Mouse (Mus musculus): Measurements from ENCODE around the gene Aatk. TPM values are rescaled to one million over a fixed set of nuclear protein-coding genes. Genes with fewer than 3 reads are reported as not detected.

The Aatk gene
- polyA plus RNA-seq, 2 experiments = 0.13 to 0.45 TPM

DNA sequence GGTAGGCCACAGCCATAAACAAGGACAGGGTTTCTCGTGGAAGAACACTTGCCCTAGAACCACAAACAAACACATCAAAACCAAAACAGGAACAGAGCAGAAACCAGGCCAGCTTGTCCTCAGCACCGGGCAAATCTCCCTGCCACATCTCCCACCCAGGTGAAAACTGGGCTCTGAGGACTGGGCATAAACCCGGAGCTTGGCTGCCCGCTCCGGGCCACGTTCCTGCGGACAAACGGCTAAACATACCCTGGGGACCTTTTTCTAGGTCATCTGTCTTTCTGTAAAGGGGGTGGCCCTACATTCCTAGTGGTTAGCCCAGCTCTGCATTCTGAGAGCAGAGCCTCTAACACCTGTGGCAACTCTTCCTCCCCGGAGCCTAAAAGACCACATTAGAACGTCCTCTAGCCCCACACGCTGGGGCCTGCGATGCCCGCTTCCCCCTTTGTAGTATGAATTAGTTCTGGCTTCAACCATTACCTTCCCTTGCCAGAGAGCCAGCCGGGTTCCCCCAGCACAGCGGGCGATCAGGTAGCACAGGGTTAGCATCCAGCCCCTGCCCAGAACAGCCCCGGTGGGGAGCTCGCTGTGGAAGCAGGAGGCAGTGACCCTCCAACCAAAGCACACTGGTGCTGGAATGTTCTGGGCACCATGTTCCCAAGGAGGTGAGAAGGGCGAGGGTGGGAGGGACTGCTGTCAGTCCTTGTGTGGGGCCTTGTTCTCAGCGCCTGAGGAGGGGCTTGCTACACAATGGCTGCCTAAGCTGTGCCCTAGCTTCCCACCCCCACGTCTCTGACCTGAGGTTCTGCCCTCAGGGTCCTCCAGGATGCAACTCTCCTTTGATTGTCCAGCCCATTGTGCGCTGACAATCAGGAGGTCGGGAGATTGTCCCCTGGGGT, 27.2 kb downstream of the Aatk start:
- Histone ChIP-seq H3K9ac (replicated peaks) (no peak overlapping the region), H3K4me2 (ENCODE audit: low read depth) (no peak overlapping the region), H3K36me3 (replicated peaks; ENCODE audit: control insufficient read depth, insufficient read depth, low read depth) (no peaks in the 10 kb centered on the region), H3K4me1 (replicated peaks; ENCODE audit: control insufficient read depth in 2 of 2, insufficient read depth in 2 of 2, low read length in 1 of 2) (no peaks in the 10 kb centered on the region; a peak in 1 of 4 replicates), H3K27ac (no peak overlapping the region), H3K27me3 (ENCODE audit: control insufficient read depth, insufficient read depth, low read length) (no peaks in the 10 kb centered on the region), H3K9me3 (ENCODE audit: control insufficient read depth, low read length) (no peaks in the 10 kb centered on the region), H3K4me3 (ENCODE audit: insufficient read depth in 1 of 2, low read depth in 2 of 2, low read length in 2 of 2) (no peak overlapping the region)
- ATAC-seq (ENCODE audit: insufficient read depth) (no peak), DNase-seq (ENCODE audit: low read depth in 3 of 3, low spot score in 3 of 3) (no peak)
- WGBS (ENCODE audit: insufficient replicate concordance) = 60% methylated on average over 23 of the region's 23 CpGs
- no peak for TF ChIP-seq EP300 (IDR thresholded peaks at IDR 0.05; ENCODE audit: low read depth)
- TF ChIP-seq CTCF (IDR thresholded peaks at IDR 0.05; ENCODE audit: low read depth) = no peak

DNA sequence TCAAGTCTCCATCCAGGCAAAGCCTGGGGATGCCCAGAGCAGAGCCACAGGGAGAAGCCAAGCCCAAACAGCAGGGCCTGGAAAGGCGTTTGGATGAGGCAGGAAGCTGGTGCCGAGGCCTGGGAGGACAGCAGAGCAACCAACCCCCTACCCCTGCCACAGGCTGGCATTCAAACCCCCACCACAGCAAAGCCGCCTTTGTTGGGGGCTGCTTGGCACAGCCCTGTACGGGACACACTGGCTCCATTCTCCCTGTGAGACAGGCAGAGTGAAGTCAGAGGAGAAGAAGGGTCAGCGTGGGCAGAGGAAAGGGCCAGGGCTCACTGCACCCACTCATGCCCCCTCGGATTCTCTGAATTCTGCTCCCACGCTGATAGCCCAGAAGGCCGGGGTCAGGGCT, 30.0 kb downstream of the Aatk start:
- TF ChIP-seq CTCF (IDR thresholded peaks at IDR 0.05; ENCODE audit: low read depth) (no peak), EP300 (IDR thresholded peaks at IDR 0.05; ENCODE audit: low read depth) (no peak)
- Histone ChIP-seq H3K27ac (no peak overlapping the region), H3K4me3 (ENCODE audit: insufficient read depth in 1 of 2, low read depth in 2 of 2, low read length in 2 of 2) (no peak overlapping the region), H3K36me3 (replicated peaks; ENCODE audit: control insufficient read depth, insufficient read depth, low read depth) (no peaks in the 10 kb centered on the region), H3K27me3 (ENCODE audit: control insufficient read depth, insufficient read depth, low read length) (no peaks in the 10 kb centered on the region), H3K4me1 (replicated peaks; ENCODE audit: control insufficient read depth in 2 of 2, insufficient read depth in 2 of 2, low read length in 1 of 2) (no peaks in the 10 kb centered on the region; a peak in 1 of 4 replicates), H3K9me3 (ENCODE audit: control insufficient read depth, low read length) (no peaks in the 10 kb centered on the region), H3K4me2 (ENCODE audit: low read depth) (no peak overlapping the region), H3K9ac (replicated peaks) (no peak overlapping the region)
- WGBS (ENCODE audit: insufficient replicate concordance) = 57% methylated on average over 8 of the region's 8 CpGs
- DNase-seq (ENCODE audit: low read depth in 3 of 3, low spot score in 3 of 3) = no peak
- ATAC-seq (ENCODE audit: insufficient read depth) = no peak

DNA sequence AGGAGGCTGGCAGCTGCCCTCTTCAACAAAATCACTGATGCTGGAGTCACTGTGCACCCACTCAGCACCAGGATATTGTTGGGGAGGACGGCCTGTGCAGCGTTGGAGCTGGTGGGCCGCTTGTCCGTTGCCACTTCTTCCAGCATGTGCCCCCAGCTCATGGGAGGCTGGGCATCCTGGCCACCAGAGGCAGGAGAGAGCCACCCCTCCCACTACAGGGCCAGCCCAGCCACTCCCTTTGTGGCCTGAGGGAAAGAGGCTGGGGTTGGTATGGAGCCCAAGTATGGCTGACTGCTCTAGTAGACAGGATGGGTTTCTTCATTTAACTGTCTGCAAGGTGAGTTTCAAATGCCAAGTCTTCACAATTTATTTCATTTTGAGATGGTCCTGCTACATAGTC, 32.2 kb downstream of the Aatk start:
- H3K36me3 ChIP-seq (replicated peaks; ENCODE audit: control insufficient read depth, insufficient read depth, low read depth) = no peaks in the 10 kb centered on the region
- no peak overlapping the region for H3K4me3 ChIP-seq (ENCODE audit: insufficient read depth in 1 of 2, low read depth in 2 of 2, low read length in 2 of 2)
- no peaks in the 10 kb centered on the region; a peak in 1 of 4 replicates for H3K4me1 ChIP-seq (replicated peaks; ENCODE audit: control insufficient read depth in 2 of 2, insufficient read depth in 2 of 2, low read length in 1 of 2)
- H3K27me3 ChIP-seq (ENCODE audit: control insufficient read depth, insufficient read depth, low read length) = no peaks in the 10 kb centered on the region
- DNase-seq (ENCODE audit: low read depth in 3 of 3, low spot score in 3 of 3) (no peak), ATAC-seq (ENCODE audit: insufficient read depth) (no peak)
- 0 out of 2 replicates have a peak, but pooled peaks have one; percentile 6 for TF ChIP-seq CTCF (IDR thresholded peaks at IDR 0.05; ENCODE audit: low read depth)
- TF ChIP-seq EP300 (IDR thresholded peaks at IDR 0.05; ENCODE audit: low read depth) = no peak
- no peak overlapping the region for H3K27ac ChIP-seq
- no peak overlapping the region for H3K4me2 ChIP-seq (ENCODE audit: low read depth)
- no peak overlapping the region for H3K9ac ChIP-seq (replicated peaks)
- H3K9me3 ChIP-seq (ENCODE audit: control insufficient read depth, low read length) = no peaks in the 10 kb centered on the region
- 62% methylated on average over 4 of the region's 4 CpGs for WGBS (ENCODE audit: insufficient replicate concordance)

DNA sequence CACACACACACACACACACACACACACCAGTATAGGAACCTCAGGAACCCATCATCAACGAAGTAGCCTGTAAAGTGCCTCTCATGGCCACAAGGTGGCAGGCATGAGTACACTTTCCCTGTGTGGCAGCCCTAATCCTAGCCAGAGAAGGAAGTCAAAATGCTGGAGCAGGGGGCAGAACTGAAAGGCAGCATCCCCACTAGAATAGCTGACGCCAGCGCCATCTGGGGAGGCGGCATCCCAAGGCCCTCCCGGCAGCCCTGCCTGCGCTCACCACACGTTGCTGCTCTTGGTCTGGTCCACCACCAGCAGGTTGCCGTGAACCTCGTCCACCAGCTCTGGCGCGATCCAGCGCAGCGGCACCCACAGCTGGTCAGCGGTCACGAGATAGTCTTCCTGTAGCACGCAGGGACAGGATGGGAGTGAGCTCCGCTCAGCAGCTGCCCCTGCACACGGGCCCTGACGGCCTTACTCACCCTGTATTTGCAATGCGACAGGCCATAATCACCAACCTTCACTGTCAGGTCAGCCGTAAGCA, 33.7 kb downstream of the Aatk start:
- DNase-seq (ENCODE audit: low read depth in 3 of 3, low spot score in 3 of 3) (peak; percentile 52 to 61 (median 54)), ATAC-seq (ENCODE audit: insufficient read depth) (peak; percentile 60)
- H3K4me2 ChIP-seq (ENCODE audit: low read depth) = peak overlapping the region; percentile 49
- no peaks in the 10 kb centered on the region for H3K9me3 ChIP-seq (ENCODE audit: control insufficient read depth, low read length)
- peak overlapping the region in 1 of 2 experiments; percentile 25; a peak in 1 of 4 replicates for H3K4me3 ChIP-seq (ENCODE audit: insufficient read depth in 1 of 2, low read depth in 2 of 2, low read length in 2 of 2)
- no peak overlapping the region; the same call in 1 of the 2 replicates for H3K9ac ChIP-seq (replicated peaks)
- no peaks in the 10 kb centered on the region for H3K36me3 ChIP-seq (replicated peaks; ENCODE audit: control insufficient read depth, insufficient read depth, low read depth)
- H3K4me1 ChIP-seq (replicated peaks; ENCODE audit: control insufficient read depth in 2 of 2, insufficient read depth in 2 of 2, low read length in 1 of 2) = no peaks in the 10 kb centered on the region; a peak in 1 of 4 replicates
- no peaks in the 10 kb centered on the region for H3K27me3 ChIP-seq (ENCODE audit: control insufficient read depth, insufficient read depth, low read length)
- no peak for TF ChIP-seq EP300 (IDR thresholded peaks at IDR 0.05; ENCODE audit: low read depth)
- peak; percentile 91 for TF ChIP-seq CTCF (IDR thresholded peaks at IDR 0.05; ENCODE audit: low read depth)
- no peak overlapping the region for H3K27ac ChIP-seq
- 11% methylated on average over 21 of the region's 21 CpGs for WGBS (ENCODE audit: insufficient replicate concordance)

DNA sequence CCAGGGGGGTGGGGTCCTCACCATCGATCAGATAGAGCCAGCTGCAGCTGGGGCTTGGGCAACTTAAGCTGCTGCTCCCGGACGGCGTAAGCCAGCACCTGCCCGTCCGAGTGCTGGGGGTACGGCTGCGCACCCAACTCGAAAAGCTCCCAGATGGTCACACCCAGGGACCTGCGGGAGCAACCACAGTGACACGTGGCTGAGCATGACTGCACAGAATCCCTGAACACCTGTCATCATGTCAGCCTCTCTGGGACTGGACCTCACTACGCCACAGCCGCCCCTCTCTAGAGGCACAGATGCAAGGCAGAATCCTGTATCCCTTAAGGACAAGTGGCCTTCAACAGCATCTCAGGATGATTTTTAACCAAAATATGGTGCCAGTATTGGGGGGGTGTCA, 34.3 kb downstream of the Aatk start:
- Histone ChIP-seq H3K4me2 (ENCODE audit: low read depth) (no peak overlapping the region), H3K4me3 (ENCODE audit: insufficient read depth in 1 of 2, low read depth in 2 of 2, low read length in 2 of 2) (no peak overlapping the region), H3K9ac (replicated peaks) (no peak overlapping the region), H3K4me1 (replicated peaks; ENCODE audit: control insufficient read depth in 2 of 2, insufficient read depth in 2 of 2, low read length in 1 of 2) (no peaks in the 10 kb centered on the region; a peak in 1 of 4 replicates), H3K9me3 (ENCODE audit: control insufficient read depth, low read length) (no peaks in the 10 kb centered on the region), H3K36me3 (replicated peaks; ENCODE audit: control insufficient read depth, insufficient read depth, low read depth) (no peaks in the 10 kb centered on the region), H3K27ac (no peak overlapping the region), H3K27me3 (ENCODE audit: control insufficient read depth, insufficient read depth, low read length) (no peaks in the 10 kb centered on the region)
- WGBS (ENCODE audit: insufficient replicate concordance) = 70% methylated on average over 13 of the region's 13 CpGs
- TF ChIP-seq EP300 (IDR thresholded peaks at IDR 0.05; ENCODE audit: low read depth) (no peak), CTCF (IDR thresholded peaks at IDR 0.05; ENCODE audit: low read depth) (no peak)
- no peak for DNase-seq (ENCODE audit: low read depth in 3 of 3, low spot score in 3 of 3)
- ATAC-seq (ENCODE audit: insufficient read depth) = peak; percentile 20; the same call in 1 of the 2 replicates
